Mouse (Mus musculus) lung, embryonic 14.5 days (tissue): ENCODE measurements around the gene Minar1. TPM values are rescaled to one million over a fixed set of nuclear protein-coding genes. Genes with fewer than 3 reads are reported as not detected.
A peak's percentile ranks its signal among the peaks of the same experiment; 100 is the strongest.

Experiments used
- ATAC-seq: fragments of 200-750 bp; cut with Nextera tagmentation; 2 replicates; pipeline ENCODE4 v1.8.0; 2017; ENCODE audit warnings: mild to moderate bottlenecking, moderate TSS enrichment, moderate library complexity; ENCODE audit not compliant: insufficient read depth
- DNase-seq: peaks from one replicate; pipeline ENCODE4 v3.0.0-alpha.2; 2015
- H3K27ac ChIP-seq: fragments of 300-500 bp; sonication (generic); 2 replicates; pipeline ENCODE4 v1.5.1; 2014; ENCODE audit warnings: low read depth, mild to moderate bottlenecking, moderate library complexity
- H3K27me3 ChIP-seq: fragments of 300-500 bp; sonication (generic); 2 replicates; pipeline ENCODE4 v1.6.1; 2014; ENCODE audit warnings: low read length, control low read depth; ENCODE audit not compliant: insufficient read depth
- H3K36me3 ChIP-seq: fragments of 300-500 bp; sonication (generic); 2 replicates; pipeline ENCODE4 v1.6.1; 2014; ENCODE audit warnings: control low read depth; ENCODE audit not compliant: insufficient read depth
- H3K4me1 ChIP-seq: fragments of 300-500 bp; sonication (generic); 2 replicates; pipeline ENCODE4 v1.6.1; 2014; ENCODE audit warnings: antibody characterized with exemption, control low read depth; ENCODE audit not compliant: insufficient read depth
- H3K4me2 ChIP-seq: fragments of 300-500 bp; sonication (generic); 2 replicates; pipeline ENCODE4 v1.6.1; 2014; ENCODE audit warnings: mild to moderate bottlenecking
- H3K4me3 ChIP-seq: fragments of 300-500 bp; sonication (generic); 2 replicates; pipeline ENCODE4 v1.5.1; 2014; ENCODE audit warnings: low read depth, low read length
- H3K9ac ChIP-seq: fragments of 300-500 bp; sonication (generic); 2 replicates; pipeline ENCODE4 v1.6.1; 2014
- H3K9me3 ChIP-seq: fragments of 300-500 bp; sonication (generic); 2 replicates; pipeline ENCODE4 v1.6.1; 2016; ENCODE audit warnings: low read depth, low read length, control low read depth
- CTCF ChIP-seq: IDR thresholded peaks from 2 replicates; pipeline ENCODE4 v1.5.1; 2016; ENCODE audit warnings: antibody characterized with exemption, low read depth
- WGBS: fragments of 180-500 bp; shearing (Covaris S2); extraction: QIAGEN DNeasy Blood & Tissue Kit; methylation state at CpG from one replicate; pipeline ENCODE4 v1.1.7; 2014; 5-methylcytosine and 5-hydroxymethylcytosine counted together
- polyA plus RNA-seq: library from polyadenylated mRNA; unstranded; fragments of >200 nt; fragmentation: Nextera tagmentation; extraction: Ambion mirVana; gene quantifications from 2 replicates; pipeline ENCODE4 v1.2.1, GENCODE M21; 2014

Gene Minar1
- polyA plus RNA-seq, 1 experiment from 2014 or later = 0.03 TPM

GRCm38 (mm10) chr9:89620347-89620746, 2.6 kb downstream of the Minar1 start:
- H3K27me3 ChIP-seq = peaks cover 27% of the 10 kb centered on the region
- TF ChIP-seq CTCF = no peak
- no peak overlapping the region for H3K9ac ChIP-seq
- H3K4me2 ChIP-seq = no peak overlapping the region
- no peak overlapping the region for H3K4me3 ChIP-seq
- ATAC-seq = no peak
- H3K9me3 ChIP-seq = no peaks in the 10 kb centered on the region
- no peaks in the 10 kb centered on the region for H3K36me3 ChIP-seq
- WGBS = 19% methylated on average over 6 of the region's 6 CpGs
- DNase-seq = peak; percentile 2
- H3K4me1 ChIP-seq = no peaks in the 10 kb centered on the region
- H3K27ac ChIP-seq = no peak overlapping the region

- H3K4me3 ChIP-seq = no peak overlapping the region
- DNase-seq (no peak), ATAC-seq (no peak)
- no peak overlapping the region for H3K4me2 ChIP-seq
- no peak for TF ChIP-seq CTCF
- H3K4me1 ChIP-seq = no peaks in the 10 kb centered on the region
- H3K27me3 ChIP-seq = peaks cover 16% of the 10 kb centered on the region; the same call in 1 of the 2 replicates
- H3K9ac ChIP-seq = no peak overlapping the region
- H3K36me3 ChIP-seq = no peaks in the 10 kb centered on the region
- H3K27ac ChIP-seq = no peak overlapping the region
- 94% methylated on average over 2 of the region's 2 CpGs for WGBS
- no peaks in the 10 kb centered on the region for H3K9me3 ChIP-seq
Measured at GRCm38 (mm10) chr9:89616946-89617345, 6.0 kb downstream of the Minar1 start.

- Histone ChIP-seq H3K36me3 (no peaks in the 10 kb centered on the region), H3K4me3 (no peak overlapping the region), H3K9ac (no peak overlapping the region), H3K9me3 (no peaks in the 10 kb centered on the region), H3K27me3 (no peaks in the 10 kb centered on the region), H3K4me2 (no peak overlapping the region), H3K27ac (no peak overlapping the region), H3K4me1 (no peaks in the 10 kb centered on the region)
- no peak for TF ChIP-seq CTCF
- 33% methylated on average over 4 of the region's 4 CpGs for WGBS
- ATAC-seq (no peak), DNase-seq (no peak)
Measured at GRCm38 (mm10) chr9:89610592-89610991, 12.3 kb downstream of the Minar1 start.

DNA sequence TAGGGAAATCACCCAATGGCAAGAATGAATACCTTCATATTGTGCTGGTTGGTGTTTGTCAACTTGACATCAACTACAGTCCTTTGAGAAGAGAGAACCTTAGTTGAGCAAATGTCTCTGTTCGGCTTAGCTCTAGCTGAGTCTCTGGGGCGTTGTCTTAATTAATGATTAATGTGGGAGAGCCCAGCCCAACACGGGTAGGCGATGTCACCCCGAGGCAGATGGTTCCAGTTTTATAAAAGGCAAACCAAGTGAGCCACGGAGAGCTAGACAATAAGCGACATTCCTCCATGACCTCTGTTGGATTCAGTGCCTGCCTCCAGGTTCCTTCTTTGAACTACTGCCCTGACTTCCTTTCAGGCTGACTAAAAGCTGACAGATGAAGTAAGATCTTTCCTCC, 15.6 kb downstream of the Minar1 start:
- DNase-seq (no peak), ATAC-seq (no peak)
- Histone ChIP-seq H3K4me2 (no peak overlapping the region), H3K9ac (no peak overlapping the region), H3K36me3 (no peaks in the 10 kb centered on the region), H3K27ac (no peak overlapping the region), H3K4me1 (no peaks in the 10 kb centered on the region), H3K9me3 (no peaks in the 10 kb centered on the region), H3K27me3 (no peaks in the 10 kb centered on the region), H3K4me3 (no peak overlapping the region)
- WGBS = 74% methylated on average over 7 of the region's 7 CpGs
- no peak for TF ChIP-seq CTCF

- H3K4me2 ChIP-seq = no peak overlapping the region
- no peak for DNase-seq
- ATAC-seq = no peak
- H3K4me3 ChIP-seq = no peak overlapping the region
- no peak for TF ChIP-seq CTCF
- no peaks in the 10 kb centered on the region for H3K4me1 ChIP-seq
- H3K9ac ChIP-seq = no peak overlapping the region
- WGBS = 69% methylated on average over 11 of the region's 11 CpGs
- no peaks in the 10 kb centered on the region for H3K36me3 ChIP-seq
- no peak overlapping the region for H3K27ac ChIP-seq
- no peaks in the 10 kb centered on the region for H3K27me3 ChIP-seq
- no peaks in the 10 kb centered on the region for H3K9me3 ChIP-seq
Measured at GRCm38 (mm10) chr9:89606256-89606655, 16.7 kb downstream of the Minar1 start.

DNA sequence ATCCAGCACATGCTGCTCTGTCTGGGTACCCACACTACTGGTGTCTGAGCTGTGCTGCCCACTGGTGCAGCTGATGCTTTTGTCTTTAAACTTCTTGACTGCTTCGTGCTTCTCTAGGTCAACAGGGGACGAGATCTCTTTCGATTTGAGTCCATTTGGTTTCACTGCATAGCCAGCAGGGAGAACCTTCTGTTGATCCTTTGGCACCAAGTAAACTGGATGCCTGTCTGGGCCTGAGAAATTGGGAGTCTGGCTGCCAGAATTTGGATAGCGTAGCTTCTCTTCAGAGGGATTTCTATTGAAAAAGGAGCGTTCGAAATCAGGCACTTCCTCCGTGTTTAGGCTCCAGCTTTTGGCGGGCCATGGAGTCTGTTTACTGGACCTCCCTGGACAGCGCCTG, 21.0 kb downstream of the Minar1 start:
- no peak overlapping the region for H3K4me2 ChIP-seq
- no peaks in the 10 kb centered on the region for H3K9me3 ChIP-seq
- TF ChIP-seq CTCF = no peak
- no peak overlapping the region for H3K4me3 ChIP-seq
- no peak overlapping the region for H3K9ac ChIP-seq
- no peaks in the 10 kb centered on the region for H3K36me3 ChIP-seq
- no peaks in the 10 kb centered on the region for H3K27me3 ChIP-seq
- DNase-seq = no peak
- H3K4me1 ChIP-seq = no peaks in the 10 kb centered on the region
- H3K27ac ChIP-seq = no peak overlapping the region
- 90% methylated on average over 9 of the region's 9 CpGs for WGBS
- no peak for ATAC-seq

DNA sequence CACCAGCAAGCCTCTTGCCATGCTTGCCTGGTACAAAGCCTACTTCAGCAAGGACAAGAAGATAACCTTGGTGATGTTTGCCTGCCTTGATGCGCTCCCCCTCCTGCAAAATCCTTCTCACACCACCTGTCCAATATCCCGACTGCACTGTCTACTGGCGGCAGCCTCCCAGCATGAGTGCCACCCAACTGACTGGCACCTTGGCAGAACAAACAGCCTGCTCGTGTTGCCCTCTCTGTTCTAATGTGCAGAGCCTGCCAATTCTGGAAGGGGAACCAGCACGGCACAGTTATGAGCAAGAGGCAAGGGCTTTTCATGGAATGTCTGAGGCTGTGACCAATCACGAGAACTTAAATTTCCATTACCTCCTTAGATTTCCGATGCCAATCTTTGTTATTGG, 22.2 kb downstream of the Minar1 start:
- H3K27ac ChIP-seq = no peak overlapping the region
- TF ChIP-seq CTCF = no peak
- ATAC-seq = no peak
- no peak overlapping the region for H3K4me3 ChIP-seq
- DNase-seq = no peak
- H3K9ac ChIP-seq = no peak overlapping the region
- H3K9me3 ChIP-seq = no peaks in the 10 kb centered on the region
- H3K4me2 ChIP-seq = no peak overlapping the region
- H3K36me3 ChIP-seq = no peaks in the 10 kb centered on the region
- H3K4me1 ChIP-seq = no peaks in the 10 kb centered on the region
- no peaks in the 10 kb centered on the region for H3K27me3 ChIP-seq
- WGBS = 81% methylated on average over 7 of the region's 7 CpGs

- no peak for TF ChIP-seq CTCF
- Histone ChIP-seq H3K9me3 (no peaks in the 10 kb centered on the region), H3K27ac (no peak overlapping the region), H3K4me3 (no peak overlapping the region), H3K36me3 (no peaks in the 10 kb centered on the region), H3K4me2 (no peak overlapping the region), H3K9ac (no peak overlapping the region), H3K27me3 (no peaks in the 10 kb centered on the region), H3K4me1 (no peaks in the 10 kb centered on the region)
- DNase-seq (no peak), ATAC-seq (no peak)
- 23% methylated on average over 3 of the region's 3 CpGs for WGBS
Measured at GRCm38 (mm10) chr9:89597071-89597470, 25.9 kb downstream of the Minar1 start.
